Mouse (Mus musculus) bone marrow, adult 2 months (tissue): ENCODE data around the gene Olfr12.

Experiments used
- CTCF ChIP-seq: fragments of 200-500 bp; IDR thresholded peaks from 2 replicates; pipeline ENCODE4 v1.5.1; 2011; ENCODE audit warnings: low read length, control low read depth; ENCODE audit not compliant: control insufficient read depth, insufficient read depth
- POLR2A ChIP-seq: fragments of 200-500 bp; IDR thresholded peaks from 2 replicates; pipeline ENCODE4 v1.6.1; 2011; ENCODE audit warnings: low read depth, mild to moderate bottlenecking, control low read depth, low read length, borderline replicate concordance; ENCODE audit not compliant: control insufficient read depth

DNA sequence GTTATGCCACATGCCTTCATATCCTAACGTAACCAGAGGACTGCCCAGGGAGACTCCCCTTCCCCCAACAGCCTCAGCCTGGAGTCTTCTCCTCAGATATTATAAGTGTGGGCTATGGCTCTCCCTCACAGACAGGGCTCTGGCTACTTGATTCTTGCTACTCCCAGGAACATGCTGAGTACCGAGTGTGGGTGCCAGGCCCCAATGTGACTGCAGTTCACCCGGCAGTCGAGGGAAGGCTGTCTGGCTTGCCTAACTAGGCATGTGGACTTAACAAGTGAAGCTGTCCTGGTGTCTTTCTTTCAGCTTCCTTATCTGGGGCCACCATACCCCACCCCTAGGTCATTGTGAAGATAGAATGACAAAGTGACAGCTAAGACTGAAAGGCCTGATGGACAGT is 26.1 kb downstream of the Olfr12 start:
- TF ChIP-seq CTCF (no peak), POLR2A (no peak)
